In genomic region chr1:192069971-192070591, GRCm38 (mm10) we compare ENCODE assay signal across 8 mouse cellular contexts. TPM values are rescaled to one million over a fixed set of nuclear protein-coding genes. Genes with fewer than 3 reads are reported as not detected.
DNase-seq lines count a peak whose midpoint lies in the region; ATAC-seq and TF ChIP-seq lines count a peak whose summit lies in the region.

No protein-coding gene starts in this region.

- peaks cover 8% of the 10 kb centered on the region for H3K4me1 ChIP-seq in hindbrain, embryonic 16.5 days (ENCODE audit: control insufficient read depth, insufficient read depth, low read depth, low read length)
- no peaks in the 10 kb centered on the region for H3K4me1 ChIP-seq in hindbrain, embryonic 14.5 days (replicated peaks; ENCODE audit: control insufficient read depth, insufficient read depth, low read length)
- H3K4me1 ChIP-seq in kidney, embryonic 15.5 days, result peaks cover 37% of the 10 kb centered on the region
- H3K4me1 ChIP-seq in megakaryocyte, embryonic 14.5 days, result peaks cover 60% of the 10 kb centered on the region

- DNase-seq in hindbrain, embryonic 14.5 days (ENCODE audit: low spot score), result no peak
- DNase-seq in Patski (ENCODE audit: low read depth, low spot score), result peak; percentile 82
- peak; percentile 55 for DNase-seq in gastrocnemius, postnatal 25 days
- DNase-seq in frontal cortex, postnatal 14 days (ENCODE audit: low spot score in 2 of 2), result no peak
- no peak for DNase-seq in urinary bladder, adult 18-20 months (ENCODE audit: low spot score in 2 of 2)

- no peaks in the 10 kb centered on the region for H3K9me3 ChIP-seq in hindbrain, embryonic 16.5 days (ENCODE audit: control insufficient read depth, low read length)
- H3K9me3 ChIP-seq in hindbrain, embryonic 14.5 days (ENCODE audit: control insufficient read depth, low read length), result no peaks in the 10 kb centered on the region
- H3K9me3 ChIP-seq in kidney, embryonic 15.5 days (replicated peaks), result no peaks in the 10 kb centered on the region
- peaks cover 9% of the 10 kb centered on the region; the same call in 1 of the 2 replicates for H3K9me3 ChIP-seq in megakaryocyte, embryonic 14.5 days

- H3K27me3 ChIP-seq in hindbrain, embryonic 16.5 days (replicated peaks; ENCODE audit: control insufficient read depth, insufficient read depth, low read length), result no peaks in the 10 kb centered on the region
- no peaks in the 10 kb centered on the region for H3K27me3 ChIP-seq in hindbrain, embryonic 14.5 days (ENCODE audit: control insufficient read depth, insufficient read depth, low read length)
- no peaks in the 10 kb centered on the region for H3K27me3 ChIP-seq in Patski
- H3K27me3 ChIP-seq in kidney, embryonic 15.5 days, result no peaks in the 10 kb centered on the region
- H3K27me3 ChIP-seq in megakaryocyte, embryonic 14.5 days (replicated peaks), result no peaks in the 10 kb centered on the region

- CTCF ChIA-PET in Patski (lab: Charles Lee), result interaction anchor here (1.2 to 1.4 kb wide), 2 partner anchors 12 to 105 kb away, joined by 3 to 5 read pairs; no protein-coding TSS in a partner anchor

- POLR2A ChIA-PET in Patski (lab: Charles Lee), result no interaction called here

- no peak for TF ChIP-seq CTCF in Patski (IDR thresholded peaks at IDR 0.05)

- in situ Hi-C loops in Patski (cut with MboI; ENCODE audit: low pct_unique_long_range_greater_than_20kb), result no loop called here

- peak overlapping the region; percentile 20; the same call in 1 of the 2 replicates for H3K4me2 ChIP-seq in hindbrain, embryonic 16.5 days (ENCODE audit: low read length)
- no peak overlapping the region for H3K4me2 ChIP-seq in hindbrain, embryonic 14.5 days (replicated peaks)
- peak overlapping the region; percentile 60 for H3K4me2 ChIP-seq in kidney, embryonic 15.5 days

- peak overlapping the region; percentile 49; the same call in 1 of the 2 replicates for H3K27ac ChIP-seq in hindbrain, embryonic 16.5 days (ENCODE audit: low read depth, low read length)
- no peak overlapping the region for H3K27ac ChIP-seq in hindbrain, embryonic 14.5 days
- peak overlapping the region; percentile 90 for H3K27ac ChIP-seq in kidney, embryonic 15.5 days

- ATAC-seq in hindbrain, embryonic 16.5 days, result peak; percentile 85
- no peak; the same call in 1 of the 2 replicates for ATAC-seq in hindbrain, embryonic 14.5 days (ENCODE audit: low FRiP score)
- ATAC-seq in Patski, result peak; percentile 87
- ATAC-seq in kidney, embryonic 15.5 days (replicated peaks; ENCODE audit: low FRiP score), result peak; percentile 65

- no peak overlapping the region for H3K4me3 ChIP-seq in hindbrain, embryonic 16.5 days (ENCODE audit: low read length)
- H3K4me3 ChIP-seq in hindbrain, embryonic 14.5 days (replicated peaks; ENCODE audit: low read length), result no peak overlapping the region
- H3K4me3 ChIP-seq in kidney, embryonic 15.5 days (replicated peaks), result peak overlapping the region; percentile 30
- H3K4me3 ChIP-seq in megakaryocyte, embryonic 14.5 days (replicated peaks), result peak overlapping the region; percentile 84

- H3K36me3 ChIP-seq in hindbrain, embryonic 16.5 days (ENCODE audit: control insufficient read depth, insufficient read depth, low read length), result no peaks in the 10 kb centered on the region
- H3K36me3 ChIP-seq in hindbrain, embryonic 14.5 days (replicated peaks; ENCODE audit: control insufficient read depth, insufficient read depth), result no peaks in the 10 kb centered on the region
- peaks cover 23% of the 10 kb centered on the region for H3K36me3 ChIP-seq in kidney, embryonic 15.5 days
- peaks cover 93% of the 10 kb centered on the region for H3K36me3 ChIP-seq in megakaryocyte, embryonic 14.5 days (replicated peaks; ENCODE audit: low read length)

- peak overlapping the region; percentile 50 for H3K9ac ChIP-seq in hindbrain, embryonic 16.5 days (ENCODE audit: low read depth, low read length)
- H3K9ac ChIP-seq in hindbrain, embryonic 14.5 days, result no peak overlapping the region
- peak overlapping the region; percentile 23 for H3K9ac ChIP-seq in kidney, embryonic 15.5 days

- 46% methylated on average over 13 of the region's 13 CpGs for WGBS in hindbrain, embryonic 16.5 days
- 55% methylated on average over 13 of the region's 13 CpGs for WGBS in hindbrain, embryonic 14.5 days
- WGBS in kidney, embryonic 15.5 days, result 6% methylated on average over 13 of the region's 13 CpGs

RNA-seq across cellular contexts. Expression of gene Traf5, which starts 22.3 kb away (rescaled TPM):
- polyA plus RNA-seq in hindbrain, embryonic 16.5 days (2015; fragmentation: Nextera tagmentation; extraction: Ambion mirVana), result 2.2 and 2.5 TPM in 2 replicates
- polyA plus RNA-seq in hindbrain, embryonic 14.5 days (2014; fragmentation: Nextera tagmentation; extraction: Ambion mirVana), result 1.8 and 2.9 TPM in 2 replicates
- 23.2 TPM for polyA plus RNA-seq in Patski (2021)
- 1 to 10 TPM; 2.3 to 3.1 TPM for total RNA-seq in gastrocnemius, postnatal 25 days (2021)
- polyA plus RNA-seq in kidney, embryonic 15.5 days (2015; fragmentation: Nextera tagmentation; extraction: Ambion mirVana), result 20.0 and 20.8 TPM in 2 replicates
- 3.8 and 8.2 TPM in 2 replicates for polyA plus RNA-seq in megakaryocyte, embryonic 14.5 days (2012; ENCODE audit: insufficient read depth, low replicate concordance)

Comparison
In these comparisons a context has a peak if more than half of its experiments do, and no peak if none do; other contexts are left out.
1. H3K4me3 ChIP-seq: peak in kidney, embryonic 15.5 days (single experiment) and megakaryocyte, embryonic 14.5 days (single experiment); none in hindbrain, embryonic 16.5 days (single experiment) and hindbrain, embryonic 14.5 days (single experiment).
2. DNase-seq: peak in Patski (single experiment) and gastrocnemius, postnatal 25 days (single experiment); none in hindbrain, embryonic 14.5 days (single experiment), frontal cortex, postnatal 14 days (0 of 2) and urinary bladder, adult 18-20 months (0 of 2).